Mouse (Mus musculus) cerebellum, adult 2 months (tissue): ENCODE measurements around the gene Snx4.

Experiments
- CTCF ChIP-seq: fragments of 200-500 bp; IDR thresholded peaks from 2 replicates; pipeline ENCODE4 v1.5.1; 2011; ENCODE audit warnings: low read depth, mild to moderate bottlenecking, control low read depth, low read length, moderate library complexity, borderline replicate concordance; ENCODE audit not compliant: insufficient read depth
- POLR2A ChIP-seq: fragments of 200-500 bp; IDR thresholded peaks from 2 replicates; pipeline ENCODE4 v1.6.1; 2011; ENCODE audit warnings: low read length, control low read depth, borderline replicate concordance; ENCODE audit not compliant: insufficient read depth

- no peak for TF ChIP-seq CTCF
- no peak for TF ChIP-seq POLR2A
Observed at GRCm38 (mm10) chr16:33343601-33344000, 92.4 kb downstream of the Snx4 start.
